Mouse (Mus musculus) cerebellum, adult 18-20 months (tissue): ENCODE data around the gene Mthfd2.

Experiments
- DNase-seq, 2 experiments: peaks; one replicate each; pipeline ENCODE4 v3.0.0; 2021

Gene Mthfd2

GRCm38 (mm10) chr6:83265653-83266052 lies 60.1 kb downstream of the Mthfd2 start:
- DNase-seq = no peak

- no peak for DNase-seq
Observed at GRCm38 (mm10) chr6:83265253-83265652, 60.5 kb downstream of the Mthfd2 start.

- no peak for DNase-seq
Observed at GRCm38 (mm10) chr6:83264516-83264915, 61.2 kb downstream of the Mthfd2 start.
